Mouse (Mus musculus): ENCODE results near the gene St3gal3.
A peak's percentile ranks its signal among the peaks of the same experiment; 100 is the strongest.

St3gal3 gene

DNA sequence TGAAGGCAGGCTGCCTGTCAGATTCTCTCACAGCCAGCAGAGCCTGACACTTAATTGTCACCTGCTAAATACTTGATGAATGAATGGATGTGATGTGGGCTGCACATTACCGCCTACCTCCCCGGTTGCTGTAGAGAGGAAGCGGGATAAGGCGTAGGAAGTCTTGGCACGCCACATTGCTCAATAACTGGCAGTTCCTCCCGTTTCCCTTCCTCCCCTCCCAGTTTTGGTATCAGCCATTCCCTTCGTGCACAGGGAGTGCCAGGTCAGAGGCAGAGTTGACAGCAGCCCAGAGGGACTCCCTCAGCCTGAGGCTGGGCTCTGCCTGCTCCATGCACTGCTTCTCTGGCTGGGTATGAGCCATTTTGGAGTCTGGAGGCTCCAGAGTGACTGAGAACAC, 152.0 kb downstream of the St3gal3 start:
- no peak for DNase-seq

DNA sequence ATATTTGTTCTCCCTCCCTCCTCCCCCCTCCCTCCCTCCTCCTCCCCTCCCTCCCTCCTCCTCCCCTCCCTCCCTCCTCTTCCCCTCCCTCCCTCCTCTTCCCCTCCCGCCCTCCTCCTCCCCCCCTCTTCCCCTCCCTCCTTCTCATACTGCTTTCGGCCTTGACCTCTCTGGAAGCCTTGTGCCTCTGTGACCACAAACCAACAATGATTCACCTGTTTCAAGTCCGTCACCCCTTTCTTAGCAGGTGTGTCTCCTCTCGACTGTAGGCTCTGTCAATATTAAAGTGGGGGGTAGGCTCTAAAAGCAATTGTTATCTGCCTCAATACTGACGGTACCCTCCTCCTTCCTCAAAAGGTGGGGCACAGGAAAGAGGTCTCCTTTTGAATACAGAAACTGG, 153.2 kb downstream of the St3gal3 start:
- DNase-seq: no peak

DNA sequence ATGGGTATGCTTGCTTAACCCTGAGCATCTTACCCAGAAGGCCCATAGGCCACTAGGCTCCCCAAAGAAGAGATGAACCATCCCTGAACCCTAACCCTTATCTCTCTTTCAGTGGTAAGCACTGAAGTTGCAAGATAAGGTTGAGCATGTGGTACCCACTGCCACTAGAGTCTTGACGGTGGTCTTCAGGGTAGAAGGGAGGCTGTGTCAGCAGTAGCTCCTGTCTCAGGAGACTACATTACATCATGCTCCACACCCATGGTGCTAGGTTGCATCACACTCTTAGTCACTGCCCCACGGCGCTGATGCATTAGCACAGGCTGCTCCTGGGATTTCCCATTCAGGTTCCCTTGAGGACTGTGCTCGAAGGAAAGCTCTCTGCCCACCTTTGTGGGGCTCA, 154.6 kb downstream of the St3gal3 start:
- no peak for DNase-seq

DNA sequence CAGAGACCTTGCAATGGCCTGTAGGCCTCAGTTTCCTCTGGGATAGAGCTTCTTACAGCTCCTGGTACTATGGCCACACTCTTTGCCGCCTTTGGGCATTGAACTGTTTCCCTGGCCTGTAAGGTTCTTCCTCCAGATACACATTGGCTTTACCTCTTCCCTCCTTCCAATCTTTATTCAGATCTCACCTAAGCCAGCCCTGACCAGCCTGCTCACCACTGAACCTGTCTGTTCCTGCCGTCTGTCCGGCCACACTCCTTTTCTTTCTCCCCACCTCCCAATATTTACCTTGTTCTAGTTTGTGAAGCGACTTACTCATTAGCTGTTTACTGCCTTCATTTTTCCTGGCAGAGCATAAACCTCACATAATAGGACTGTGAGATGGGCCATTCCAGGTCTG, 155.5 kb downstream of the St3gal3 start:
- DNase-seq: no peak

DNA sequence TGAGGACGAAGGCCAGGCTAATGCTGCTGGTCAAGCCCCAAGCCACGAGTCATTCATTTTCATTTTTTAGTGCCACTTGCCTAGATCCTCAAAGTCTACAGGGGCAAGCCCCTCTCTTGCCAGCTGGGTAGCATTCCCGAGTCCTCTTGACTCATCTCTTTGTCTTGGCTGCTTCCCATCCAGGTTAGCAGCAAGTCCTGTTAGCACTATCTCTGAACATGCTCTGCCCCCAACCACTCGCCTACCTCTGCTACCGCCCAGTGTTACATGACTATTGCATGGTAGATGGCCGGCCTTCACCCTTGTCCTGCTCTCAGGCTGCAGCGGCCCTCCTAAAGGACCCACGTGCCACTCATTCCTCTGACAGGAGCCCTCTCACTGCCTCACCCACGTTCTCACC, 156.4 kb downstream of the St3gal3 start:
- no peak for DNase-seq

DNA sequence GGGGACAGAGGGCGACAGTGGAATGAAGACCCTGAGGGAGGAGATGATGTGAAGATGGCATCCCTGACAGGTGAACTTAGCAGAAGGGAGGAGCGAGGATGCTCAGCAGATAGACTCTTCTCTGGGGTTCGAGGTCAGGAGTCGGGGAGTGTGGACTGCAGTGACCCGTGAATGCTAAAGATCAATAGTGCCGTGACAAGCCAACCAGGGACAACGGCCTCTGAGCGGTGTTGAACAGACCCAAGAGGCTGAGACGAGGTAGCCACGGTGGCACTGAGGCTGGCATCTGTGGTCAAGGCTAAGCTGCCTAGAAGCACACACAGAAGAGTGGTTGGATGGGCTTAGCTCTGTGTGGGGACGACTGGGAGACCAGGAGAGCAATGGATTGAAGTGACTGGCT, 156.9 kb downstream of the St3gal3 start:
- DNase-seq: no peak

DNA sequence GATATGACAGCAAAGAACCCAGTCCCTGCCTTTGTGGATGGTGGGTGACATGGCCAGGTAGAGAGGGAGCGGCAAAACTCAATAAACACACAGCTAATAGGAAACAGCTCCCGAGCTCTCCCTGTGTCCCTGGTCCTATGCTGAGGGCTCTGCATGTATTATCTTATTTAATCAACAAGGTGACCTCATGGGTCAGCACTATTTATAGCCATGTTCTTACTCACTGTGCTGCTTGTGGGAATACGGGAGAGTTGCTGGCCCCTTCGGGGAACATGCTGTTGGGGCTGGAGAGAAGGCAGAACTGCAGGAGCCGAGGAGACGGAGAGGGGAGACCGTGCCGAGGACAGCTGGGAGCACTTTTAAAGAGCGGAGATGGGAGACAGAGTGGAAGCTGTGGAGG, 157.3 kb downstream of the St3gal3 start:
- no peak for DNase-seq

DNA sequence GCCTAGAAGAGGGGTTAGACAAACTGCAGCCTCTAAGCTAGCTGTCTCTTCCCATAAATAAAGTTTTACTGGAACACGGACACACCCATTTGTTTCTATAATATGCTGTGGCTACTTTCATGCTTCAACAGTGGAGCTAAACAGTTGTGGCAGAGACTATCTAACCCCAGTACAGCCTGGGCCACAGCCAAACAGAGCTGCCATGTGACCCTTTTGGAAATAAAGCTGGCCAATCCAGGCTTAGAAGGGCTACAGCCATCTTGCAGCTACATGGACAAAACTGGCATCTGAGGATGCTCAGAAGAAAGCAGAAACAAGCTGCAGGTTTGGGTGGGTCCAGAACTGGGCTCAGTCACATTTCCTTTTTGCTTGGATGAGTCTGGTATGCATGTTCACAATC, 158.9 kb downstream of the St3gal3 start:
- no peak for DNase-seq

DNA sequence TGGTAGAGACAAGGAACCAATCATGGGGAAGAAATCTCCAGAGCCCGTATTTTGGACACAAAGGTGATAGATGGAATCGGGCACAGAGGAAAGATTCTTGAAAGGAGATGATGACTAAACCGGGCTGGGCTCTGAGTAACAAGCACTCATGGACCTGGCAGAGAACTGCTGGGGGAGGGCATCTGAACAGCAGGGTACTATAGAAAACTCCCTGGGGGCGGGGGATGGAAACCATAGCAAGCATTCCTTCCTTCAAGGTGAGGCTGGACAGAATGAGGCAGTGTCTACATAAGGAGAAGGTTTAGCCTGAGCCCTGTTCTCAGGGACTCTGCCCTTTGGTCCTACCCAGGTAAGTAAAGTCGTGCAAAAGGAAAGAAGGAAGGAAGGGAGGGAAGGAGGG, 160.0 kb downstream of the St3gal3 start:
- no peak for DNase-seq

DNA sequence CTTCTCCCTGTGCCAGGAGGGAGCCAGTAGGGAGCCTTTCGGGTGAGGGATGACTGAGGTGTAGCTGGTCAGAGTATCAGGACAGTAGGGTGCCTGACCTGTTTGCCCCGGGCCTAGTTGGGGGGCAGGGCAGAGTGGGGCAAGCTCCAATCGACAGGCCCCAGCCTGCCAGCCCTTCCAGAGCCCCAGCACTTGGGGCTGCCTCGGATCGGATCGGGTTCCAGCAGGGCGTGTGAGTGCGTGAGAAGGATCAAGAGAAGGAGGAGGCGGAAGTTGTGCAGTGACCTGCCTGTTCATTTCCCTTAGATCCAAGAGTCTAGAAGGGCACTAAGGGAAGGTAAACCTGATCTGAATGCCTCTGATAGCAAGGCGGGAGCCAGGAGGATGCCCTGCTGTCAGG, 161.7 kb downstream of the St3gal3 start:
- no peak for DNase-seq

DNA sequence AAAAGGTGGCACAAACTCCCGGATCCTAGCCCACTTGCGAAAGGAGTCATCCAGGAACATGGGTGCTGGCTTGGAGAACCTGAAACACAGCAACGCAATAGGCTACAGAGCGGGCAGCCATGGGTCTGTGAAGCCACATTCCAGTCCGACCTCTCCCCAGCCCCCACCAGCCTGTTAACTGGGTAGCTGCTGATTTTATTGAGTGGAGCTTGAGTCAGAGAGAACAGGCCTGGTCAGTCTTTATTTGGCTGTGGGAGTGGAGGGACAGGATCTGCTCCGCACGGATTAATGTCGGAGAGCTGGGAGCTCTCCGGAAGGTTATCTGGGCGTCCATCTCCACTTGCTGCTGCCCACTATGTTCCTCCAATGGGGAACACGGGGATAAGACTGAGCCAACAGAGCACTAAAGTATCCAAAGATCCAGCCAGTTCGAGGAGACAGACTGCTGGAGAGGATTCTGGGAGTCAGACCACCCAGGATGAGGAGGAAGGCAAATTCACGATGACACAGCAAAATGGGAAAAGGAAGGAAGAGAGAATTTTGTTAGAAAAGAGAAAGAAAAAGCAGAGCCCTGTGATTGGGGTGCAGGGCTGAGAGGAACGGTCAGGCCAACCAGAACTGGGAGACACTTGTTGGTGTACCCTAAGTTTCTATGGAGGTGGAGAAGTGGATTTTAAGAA, 170.2 kb downstream of the St3gal3 start:
- no peak for DNase-seq

DNA sequence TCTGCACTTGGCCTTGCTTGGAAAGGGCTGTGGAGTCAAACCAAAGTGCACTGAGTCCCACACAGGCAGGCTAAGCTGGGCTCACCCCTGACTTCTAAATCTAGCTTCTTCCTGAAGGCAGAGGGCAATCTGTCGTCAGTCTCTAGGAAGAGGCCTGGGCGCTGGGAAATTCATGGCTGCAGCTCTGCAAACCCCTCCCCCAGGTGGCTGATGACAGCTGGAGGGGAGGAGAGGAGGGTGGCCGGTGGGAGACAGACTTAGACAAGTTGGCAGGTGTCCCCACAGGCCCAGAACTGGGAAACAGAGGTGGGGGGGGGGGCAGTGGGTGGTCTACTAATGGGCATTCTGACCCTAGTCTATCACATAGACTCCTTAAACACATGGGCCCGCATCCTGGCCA, 177.2 kb downstream of the St3gal3 start:
- DNase-seq: no peak

DNA sequence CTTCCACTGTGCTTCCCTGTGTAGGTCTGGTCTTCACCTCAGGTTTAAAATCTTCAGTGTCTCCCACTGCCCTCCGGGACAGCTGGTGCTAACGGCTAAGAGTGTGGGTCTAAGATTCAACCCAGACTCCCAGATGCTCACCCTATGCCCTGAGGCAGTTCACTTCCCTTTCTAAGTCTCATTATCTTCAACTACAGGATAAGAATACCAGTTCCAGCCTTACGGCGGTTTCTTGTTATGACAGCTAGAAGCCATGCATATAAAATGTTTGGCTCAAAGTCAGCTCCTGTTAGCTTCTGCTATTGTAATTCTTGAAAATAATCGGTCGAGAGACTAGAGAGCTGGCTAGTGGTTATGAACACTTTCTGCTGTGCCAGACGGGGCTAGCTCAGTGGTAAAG, 187.2 kb downstream of the St3gal3 start:
- no peak for DNase-seq

DNA sequence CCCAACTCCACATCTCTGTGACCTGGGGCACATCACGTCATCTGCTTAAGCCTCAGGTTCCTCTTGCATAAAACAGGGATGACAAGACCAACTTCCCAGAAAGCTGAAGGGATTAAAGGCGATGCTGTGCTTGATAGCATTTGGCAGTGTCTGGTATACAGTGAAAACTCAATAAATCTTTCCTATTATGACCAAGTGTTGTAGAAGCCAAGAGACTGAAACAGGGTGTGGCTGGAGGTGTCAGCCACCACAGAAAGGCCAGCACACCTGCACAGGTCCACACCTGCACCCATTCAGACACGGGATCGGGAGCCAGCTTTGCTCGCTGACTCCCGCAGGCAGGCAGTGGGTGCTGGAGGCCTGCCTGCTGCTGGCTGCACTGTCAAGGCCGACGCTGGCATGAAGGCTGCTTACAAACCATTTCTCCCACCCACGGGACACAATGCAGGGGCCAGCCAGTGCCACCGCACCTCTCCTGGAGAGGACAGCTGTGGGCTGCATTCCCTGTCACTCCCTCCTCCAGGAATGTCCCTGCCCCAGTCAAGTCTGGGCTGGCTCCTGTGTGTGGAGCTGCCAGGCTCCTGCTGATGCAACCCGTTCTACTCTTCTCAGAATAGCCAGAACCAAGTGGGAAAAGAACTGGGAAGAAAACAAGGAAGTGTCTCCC, 187.9 kb downstream of the St3gal3 start:
- no peak for DNase-seq

DNA sequence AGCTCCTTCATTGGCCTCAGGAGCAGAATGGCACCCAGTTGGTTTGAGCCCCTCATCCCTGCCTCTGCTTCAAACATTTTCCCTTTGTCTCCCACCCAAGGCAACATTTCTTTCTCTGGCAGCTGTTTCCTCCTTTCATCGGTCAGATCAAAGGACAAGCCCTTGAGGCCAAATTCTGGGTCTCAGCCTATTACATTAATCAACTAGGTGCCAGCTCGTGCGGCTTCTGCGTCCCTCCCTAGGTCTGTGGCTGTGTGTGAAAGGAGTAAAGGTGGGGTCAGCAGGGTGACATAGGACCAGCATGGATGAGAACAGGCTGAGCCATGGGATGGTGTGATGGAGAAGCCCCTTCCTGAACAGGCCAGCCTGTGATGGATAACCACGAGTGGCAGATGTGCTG, 191.4 kb downstream of the St3gal3 start:
- no peak for DNase-seq

DNA sequence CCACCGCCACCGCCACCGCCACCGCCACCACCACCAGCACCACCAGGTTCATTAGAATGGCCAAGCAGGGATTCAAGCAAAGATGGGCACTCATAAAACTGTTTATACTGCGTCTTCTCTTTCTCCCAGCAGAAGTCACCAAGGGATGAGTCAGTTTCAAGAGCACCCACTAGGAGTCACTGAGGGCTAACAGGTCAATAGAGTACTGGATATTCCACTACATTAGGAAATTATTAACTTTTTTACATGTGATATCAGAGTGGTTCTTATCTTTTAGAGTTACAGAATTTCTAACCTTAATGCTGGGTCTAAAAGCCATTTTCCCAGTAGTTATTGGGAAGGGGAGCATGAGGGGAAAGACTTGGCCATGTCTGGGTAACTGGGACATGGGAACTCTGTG, 197.8 kb downstream of the St3gal3 start:
- DNase-seq: no peak

DNA sequence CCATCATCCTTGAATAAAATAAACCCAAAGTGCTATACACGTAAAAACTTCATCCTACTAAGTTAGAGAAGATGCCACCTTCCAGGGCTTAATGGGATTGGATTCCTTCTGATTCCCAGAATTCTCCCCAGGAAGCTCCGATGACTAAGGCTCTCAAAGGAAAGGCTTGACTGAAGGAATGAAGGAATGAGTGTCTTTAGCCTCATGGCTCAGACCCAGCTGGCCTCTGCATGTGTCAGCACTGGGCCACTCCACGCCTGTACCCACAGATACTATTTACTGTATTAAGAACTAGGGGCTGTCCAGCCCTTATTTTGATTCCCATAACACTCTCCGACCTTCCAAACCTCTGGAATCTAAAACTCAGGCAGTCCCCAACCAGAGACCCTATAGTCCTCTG, 200.6 kb downstream of the St3gal3 start:
- DNase-seq: no peak

DNA sequence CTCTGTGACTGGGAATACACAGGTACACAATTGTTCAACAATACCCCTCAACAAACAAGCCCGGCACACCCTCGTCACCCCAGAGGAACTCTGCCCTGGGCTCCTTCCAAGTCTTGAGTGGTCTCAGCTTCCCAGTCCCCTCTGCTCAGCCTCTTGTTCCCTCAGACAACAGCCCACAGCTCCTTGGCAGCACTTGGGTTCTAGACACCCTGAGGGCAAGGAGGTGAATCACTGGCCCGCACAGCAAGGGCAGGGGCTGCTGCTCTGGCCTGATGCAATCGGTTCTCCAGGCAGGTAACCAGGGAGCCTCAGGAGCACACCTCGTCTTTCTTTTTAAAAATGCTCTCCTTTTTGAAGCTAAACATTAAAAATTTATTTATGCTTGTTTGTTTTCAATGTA, 201.5 kb downstream of the St3gal3 start:
- no peak for DNase-seq

DNA sequence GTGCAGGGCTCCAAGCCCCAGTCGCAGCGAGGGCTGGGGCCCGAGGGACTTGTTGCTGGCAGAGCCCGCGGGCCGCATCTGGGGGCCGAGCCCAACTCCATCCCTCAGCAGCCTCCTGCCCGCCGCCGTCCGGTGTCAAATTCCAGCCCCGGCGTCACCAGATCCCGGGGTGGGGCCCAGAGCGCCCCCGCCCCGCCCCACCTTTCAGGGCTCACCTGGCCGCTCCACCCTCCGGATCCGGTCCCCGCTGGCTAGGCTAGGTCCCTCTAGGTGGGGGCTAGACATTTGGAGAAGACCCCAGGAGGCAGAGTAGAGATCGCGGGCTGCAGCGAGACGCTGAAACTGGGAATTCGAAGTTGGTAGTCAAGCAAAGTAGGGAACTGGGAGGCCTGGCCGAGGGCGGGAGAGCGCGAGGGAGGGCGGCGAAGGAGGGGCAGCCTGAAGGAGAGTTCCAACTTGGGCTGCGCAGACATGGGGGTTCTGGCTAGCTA, 205.3 kb downstream of the St3gal3 start, which contains the start of gene Artn:
TSS of gene Artn (minus strand) at position 373 of the 491 bp plus-strand sequence.
- DNase-seq: peak in 1 of 2 experiments; percentile 12

DNA sequence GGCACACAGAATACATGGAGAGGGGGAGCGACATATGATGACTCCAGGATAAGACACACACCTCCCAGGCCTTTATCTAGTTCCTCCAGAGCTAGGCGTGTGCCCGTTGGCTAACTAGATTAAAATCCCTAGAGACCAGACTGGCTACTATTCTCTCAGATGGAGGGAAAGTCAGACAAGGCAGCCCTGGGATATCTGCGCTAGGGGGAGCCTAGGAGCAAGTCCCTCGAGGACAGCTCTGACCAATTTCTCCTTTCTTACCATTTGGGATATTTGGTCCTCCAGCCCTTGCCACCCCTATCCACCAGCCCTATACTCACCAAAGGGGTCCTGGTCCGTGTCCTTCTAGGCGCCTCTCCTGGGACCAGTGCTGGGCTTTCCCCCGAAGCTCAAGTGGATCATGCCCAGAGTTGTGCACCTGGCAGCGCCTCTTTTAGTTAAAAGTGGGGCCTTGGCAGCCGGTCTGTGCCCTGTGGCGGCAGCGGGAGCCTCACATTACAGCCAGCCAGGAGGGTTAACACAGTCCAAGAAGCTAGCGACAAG, 205.9 kb downstream of the St3gal3 start:
- DNase-seq: no peak

DNA sequence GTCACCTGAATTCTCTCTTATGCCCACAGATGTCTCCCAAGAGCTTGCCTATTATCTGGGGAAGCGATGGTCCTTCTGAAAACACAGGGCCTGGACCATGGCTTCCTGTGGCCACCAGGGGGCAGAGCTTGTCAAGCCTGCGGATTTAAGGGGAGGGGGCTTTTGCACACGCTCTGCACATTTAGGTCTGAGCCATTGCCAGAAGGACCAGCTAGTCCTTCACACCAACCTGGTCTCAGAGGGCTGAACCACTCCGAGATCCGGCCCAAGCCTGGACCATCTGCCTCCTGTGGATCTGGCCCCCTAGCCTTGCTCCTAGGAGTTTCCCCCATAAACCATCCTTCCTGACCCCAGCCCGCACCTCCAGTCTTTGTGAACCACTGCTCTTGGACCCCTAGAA, 206.5 kb downstream of the St3gal3 start:
- DNase-seq: peak; percentile 18 to 24

DNA sequence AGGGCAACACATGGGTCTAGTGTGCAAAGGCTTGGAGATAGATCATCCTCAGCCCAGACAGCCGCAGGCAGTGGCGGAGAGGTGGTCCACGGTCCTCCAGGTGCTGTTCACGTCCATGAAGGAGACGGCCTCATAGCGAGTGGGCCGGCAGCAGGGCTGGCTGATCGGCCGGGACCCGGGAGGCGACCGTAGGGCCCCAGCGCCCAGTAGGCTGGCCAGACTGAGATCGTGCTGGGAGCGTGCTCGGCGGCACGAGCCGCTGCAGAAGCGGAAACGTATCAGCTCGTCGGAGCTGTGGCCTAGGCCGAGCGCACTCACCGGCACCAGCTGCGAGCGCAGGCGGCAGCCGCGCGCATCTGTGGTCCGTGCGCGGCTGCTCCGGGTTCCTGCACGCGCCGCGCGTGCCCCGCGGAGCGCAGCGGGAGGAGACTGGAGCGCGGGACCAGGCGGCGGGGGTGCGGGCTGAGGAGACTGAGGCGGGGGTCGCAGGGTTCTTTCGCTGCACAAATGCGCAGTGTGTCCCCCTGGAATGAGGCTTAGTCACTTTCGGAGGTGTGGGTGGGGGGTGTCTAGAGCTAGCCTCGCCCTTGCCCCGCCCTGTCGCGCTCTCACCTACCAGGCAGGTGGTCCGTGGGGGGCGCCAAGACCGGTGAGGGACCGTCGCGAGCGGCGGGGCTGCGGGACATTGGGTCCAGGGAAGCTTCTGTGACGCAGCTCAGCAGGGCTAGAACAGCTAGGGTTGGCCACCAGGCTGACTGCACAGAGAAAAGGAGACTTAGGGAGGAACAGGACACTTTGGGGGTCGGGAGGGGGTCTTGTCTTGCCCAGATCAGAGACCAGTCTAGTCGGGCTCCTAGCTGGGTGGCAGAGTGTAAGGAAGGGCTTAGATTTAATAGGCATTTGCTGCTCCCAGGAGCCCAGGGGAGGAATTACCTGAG, 207.9 kb downstream of the St3gal3 start:
- peak; percentile 17 to 29 for DNase-seq

DNA sequence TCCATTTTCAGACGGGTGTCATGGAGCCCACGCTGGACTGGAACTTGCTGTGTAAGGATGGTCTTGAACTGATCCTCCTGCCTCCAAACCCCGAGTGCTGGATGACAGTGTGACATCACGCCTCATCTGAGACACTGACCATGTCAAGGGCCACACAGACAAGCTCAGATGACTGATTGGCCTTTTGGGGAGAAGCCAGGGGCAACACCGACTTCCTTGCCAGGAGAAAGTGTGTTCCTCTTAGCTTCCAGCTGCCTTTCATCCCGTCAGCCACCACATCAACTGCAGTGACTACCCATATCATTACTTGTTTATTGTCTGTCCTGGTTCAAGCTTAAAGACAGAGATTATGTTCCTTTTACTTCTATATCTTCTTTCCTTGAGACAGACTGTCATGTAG, 209.8 kb downstream of the St3gal3 start:
- DNase-seq: no peak

Measured in thymus, postnatal 36 days (tissue).